ENCODE assay signal across 20 mouse cellular contexts in the genomic region with DNA sequence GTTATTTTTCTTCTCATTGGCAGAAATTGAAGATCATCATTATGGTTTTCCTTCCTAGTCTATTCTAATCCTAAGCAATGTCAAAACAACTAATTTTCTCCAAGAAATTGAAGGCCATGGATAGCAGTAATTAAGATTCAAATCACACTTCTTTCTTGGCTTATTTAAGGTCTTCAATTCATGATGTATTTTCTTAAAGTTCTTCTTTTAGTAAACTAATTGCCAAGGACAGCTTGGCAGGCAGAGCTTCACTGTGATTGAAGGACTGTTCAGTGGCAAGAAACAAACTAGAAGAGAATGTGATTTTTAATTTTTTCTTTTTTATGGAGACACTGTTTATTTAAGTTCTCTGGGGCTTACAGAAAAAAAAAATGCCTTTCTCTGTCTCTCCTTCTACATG.
"Had no signal": no experiment of that assay in that cellular context is flagged by ENCODE, and none has a peak within 500 bp of the region (broad histone marks: within the 10 kb centered on the region; RNA-seq: fewer than 3 reads in every experiment).

No protein-coding gene starts in this region.

- DNase-seq: kidney, adult 9 months; kidney, postnatal 25 days; layer of hippocampus, postnatal 36 days; liver, embryonic 13.5 days; lung, adult 2 months; retina, postnatal 1 day; right cerebral cortex, postnatal 25 days; spleen, adult 18-20 months; thymus, adult 18-20 months; thymus, postnatal 36 days had no signal

- H3K27ac ChIP-seq: kidney, postnatal 0 days; left cerebral cortex, adult 2 months; liver, embryonic 13.5 days; midbrain, embryonic 10.5 days; midbrain, embryonic 13.5 days; neural tube, embryonic 13.5 days; stomach, embryonic 15.5 days had no signal

- H3K9me3 ChIP-seq: liver, embryonic 13.5 days; megakaryocyte, embryonic 14.5 days; midbrain, embryonic 10.5 days; midbrain, embryonic 13.5 days; neural tube, embryonic 13.5 days; stomach, embryonic 15.5 days had no signal

- H3K36me3 ChIP-seq: liver, embryonic 13.5 days; midbrain, embryonic 10.5 days; midbrain, embryonic 13.5 days; neural tube, embryonic 13.5 days; stomach, embryonic 15.5 days had no signal

- ATAC-seq: lung, postnatal 0 days; midbrain, embryonic 13.5 days; midbrain, embryonic 16.5 days had no signal

- H3K4me3 ChIP-seq: left cerebral cortex, adult 2 months; liver, embryonic 13.5 days; megakaryocyte, embryonic 14.5 days; midbrain, embryonic 10.5 days; midbrain, embryonic 13.5 days; myocyte; neural tube, embryonic 13.5 days; stomach, embryonic 15.5 days had no signal

- H3K4me2 ChIP-seq: liver, embryonic 13.5 days; midbrain, embryonic 13.5 days; neural tube, embryonic 13.5 days; stomach, embryonic 15.5 days had no signal

- H3K4me1 ChIP-seq: liver, embryonic 13.5 days; megakaryocyte, embryonic 14.5 days; midbrain, embryonic 10.5 days; midbrain, embryonic 13.5 days; neural tube, embryonic 13.5 days; stomach, embryonic 15.5 days had no signal

- H3K27me3 ChIP-seq: liver, embryonic 13.5 days; megakaryocyte, embryonic 14.5 days; midbrain, embryonic 13.5 days; neural tube, embryonic 13.5 days; stomach, embryonic 15.5 days had no signal

- H3K9ac ChIP-seq: liver, embryonic 13.5 days; midbrain, embryonic 13.5 days; neural tube, embryonic 13.5 days; stomach, embryonic 15.5 days had no signal
